Mouse (Mus musculus): ENCODE measurements around the gene Kcna7.

Kcna7 gene

DNA sequence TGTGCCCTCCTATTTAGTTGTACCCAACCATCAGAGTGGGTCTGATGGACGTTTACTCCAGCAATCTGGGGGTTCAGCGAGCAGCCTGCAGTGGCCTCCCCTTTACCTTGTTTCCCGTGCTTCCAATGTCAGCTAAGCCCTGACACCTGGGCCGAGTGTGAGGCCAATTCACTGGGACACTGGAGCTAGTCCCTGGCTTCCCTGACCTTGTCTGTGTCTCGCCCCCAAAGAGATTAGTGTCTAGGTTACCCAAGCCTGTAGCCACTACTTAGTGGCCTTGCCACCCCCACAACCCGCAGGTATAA is 15.1 kb downstream of the Kcna7 start, which contains the start of gene Lhb:
TSS of gene Lhb (plus strand) at position 206 of the 305 bp plus-strand sequence.
- DNase-seq (ENCODE audit: low spot score in 2 of 2) = no peak

- DNase-seq (ENCODE audit: low spot score in 2 of 2) = no peak
Measured at GRCm38 (mm10) chr7:45421194-45421593, 15.7 kb downstream of the Kcna7 start.

DNA sequence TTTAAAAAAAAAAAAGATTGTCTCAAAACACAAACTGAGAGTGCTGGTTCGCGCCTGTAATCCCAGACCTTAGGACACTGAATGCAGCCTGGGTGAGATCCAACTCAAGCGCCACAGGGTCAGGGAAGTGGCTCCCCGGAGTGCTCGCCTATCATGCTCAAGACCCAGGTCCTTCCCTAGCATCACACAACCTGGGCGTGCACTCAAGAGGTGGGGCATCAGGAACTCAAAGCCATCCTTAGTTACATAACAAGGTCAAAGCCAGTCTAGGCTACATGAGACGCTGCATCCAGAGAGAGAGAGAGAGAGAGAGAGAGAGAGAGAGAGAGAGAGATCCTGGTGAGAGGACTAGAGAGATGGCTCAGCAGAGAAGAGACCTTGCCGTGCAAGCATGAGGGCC is 21.1 kb downstream of the Kcna7 start:
- no peak for DNase-seq (ENCODE audit: low spot score in 2 of 2)

GRCm38 (mm10) chr7:45433835-45434202 is 28.4 kb downstream of the Kcna7 start:
- DNase-seq (ENCODE audit: low spot score in 2 of 2) = peak in 1 of 2 experiments; percentile 17

DNA sequence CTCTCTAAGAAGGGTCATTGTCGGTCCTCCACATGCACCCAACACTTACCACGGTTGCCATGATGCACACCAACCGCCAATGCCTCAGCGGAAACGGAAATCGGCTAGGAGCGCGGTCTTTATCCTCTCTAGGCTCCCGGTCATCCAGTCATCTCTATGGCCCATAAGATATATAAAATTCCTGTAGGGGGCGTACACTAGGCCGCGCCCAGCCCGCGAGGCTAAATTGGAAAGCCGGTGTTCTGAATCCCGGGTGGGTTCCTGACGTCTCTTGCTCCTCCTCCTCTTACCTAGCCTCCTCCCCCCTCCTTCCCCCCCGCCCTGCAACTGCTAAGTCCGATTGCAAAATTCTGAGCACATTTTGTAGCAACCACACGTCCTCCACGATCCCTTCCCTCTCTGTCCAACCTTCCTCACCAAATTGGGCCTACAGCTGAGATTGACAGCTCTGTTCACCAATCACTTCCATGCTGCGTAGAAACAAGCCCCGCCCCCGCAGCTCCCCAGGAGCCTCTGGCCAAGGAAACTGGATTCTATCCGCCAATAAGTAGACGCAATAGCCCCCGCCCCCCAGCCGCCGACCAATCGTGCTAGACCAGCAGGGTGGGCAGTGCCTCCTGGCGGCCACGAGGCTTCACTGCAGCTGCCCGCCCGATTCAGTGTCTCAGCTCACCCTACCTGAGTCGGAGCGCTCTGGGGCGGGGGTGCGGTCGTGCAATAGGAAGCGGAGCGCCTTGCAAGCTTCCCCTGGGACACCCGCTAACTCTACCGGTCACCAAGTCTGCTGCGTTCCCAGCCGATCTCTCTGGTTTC is 29.0 kb downstream of the Kcna7 start, which contains the start of gene Gys1:
TSS of gene Gys1 (plus strand) at position 642 of the 813 bp plus-strand sequence.
- DNase-seq (ENCODE audit: low spot score in 2 of 2) = peak; percentile 100

DNA sequence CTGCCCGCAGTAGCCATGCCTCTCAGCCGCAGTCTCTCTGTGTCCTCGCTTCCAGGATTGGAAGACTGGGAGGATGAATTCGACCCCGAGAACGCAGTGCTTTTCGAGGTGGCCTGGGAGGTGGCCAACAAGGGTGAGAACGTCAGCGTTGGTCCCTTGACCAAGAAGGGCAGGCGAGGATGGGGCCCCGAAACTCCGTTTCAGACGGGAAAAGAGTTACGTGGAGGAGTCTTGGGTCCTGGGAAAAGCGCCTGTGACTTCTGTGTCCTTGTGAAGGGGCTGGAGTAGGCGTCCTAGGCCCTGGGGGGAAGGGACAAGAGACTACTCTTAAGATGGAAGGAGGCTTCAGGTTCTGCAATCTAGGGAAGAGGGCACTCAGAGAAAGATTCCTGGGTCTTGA is 29.6 kb downstream of the Kcna7 start:
- DNase-seq (ENCODE audit: low spot score in 2 of 2) = no peak

DNA sequence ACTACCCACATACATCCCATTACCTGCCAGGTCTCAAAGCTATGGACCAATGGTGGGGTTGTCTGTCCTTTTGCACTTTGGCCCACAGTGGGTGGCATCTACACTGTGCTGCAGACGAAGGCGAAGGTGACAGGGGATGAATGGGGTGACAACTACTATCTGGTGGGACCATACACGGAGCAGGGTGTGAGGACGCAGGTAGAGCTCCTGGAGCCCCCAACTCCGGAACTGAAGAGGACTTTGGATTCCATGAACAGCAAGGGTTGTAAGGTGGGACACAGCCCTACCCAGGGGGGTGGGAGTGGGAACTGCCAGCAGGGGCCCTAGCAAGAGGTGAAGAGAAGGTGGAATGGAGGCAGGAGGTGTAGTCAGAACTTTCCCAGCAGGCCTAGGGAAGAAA is 31.0 kb downstream of the Kcna7 start:
- no peak for DNase-seq (ENCODE audit: low spot score in 2 of 2)

DNA sequence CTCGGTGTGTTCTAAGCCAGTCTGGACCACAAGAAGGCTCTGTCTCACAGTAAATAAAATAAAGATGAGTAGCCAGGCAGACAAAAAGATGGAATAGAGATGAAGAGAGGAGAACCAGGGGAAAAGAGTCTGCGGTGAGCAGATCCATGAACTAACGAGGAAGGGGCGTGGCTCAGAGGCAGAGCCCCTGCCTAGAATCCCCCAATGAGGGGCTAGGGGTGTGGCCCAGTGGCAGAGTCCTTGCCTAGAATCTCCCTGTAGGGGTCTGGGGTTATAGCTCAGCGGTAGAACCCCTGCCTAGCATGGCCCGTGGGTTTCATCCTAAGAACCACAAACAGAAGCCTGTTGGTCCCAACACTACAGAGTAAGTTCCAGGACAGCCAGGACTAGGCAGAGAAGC is 31.6 kb downstream of the Kcna7 start:
- no peak for DNase-seq (ENCODE audit: low spot score in 2 of 2)

DNA sequence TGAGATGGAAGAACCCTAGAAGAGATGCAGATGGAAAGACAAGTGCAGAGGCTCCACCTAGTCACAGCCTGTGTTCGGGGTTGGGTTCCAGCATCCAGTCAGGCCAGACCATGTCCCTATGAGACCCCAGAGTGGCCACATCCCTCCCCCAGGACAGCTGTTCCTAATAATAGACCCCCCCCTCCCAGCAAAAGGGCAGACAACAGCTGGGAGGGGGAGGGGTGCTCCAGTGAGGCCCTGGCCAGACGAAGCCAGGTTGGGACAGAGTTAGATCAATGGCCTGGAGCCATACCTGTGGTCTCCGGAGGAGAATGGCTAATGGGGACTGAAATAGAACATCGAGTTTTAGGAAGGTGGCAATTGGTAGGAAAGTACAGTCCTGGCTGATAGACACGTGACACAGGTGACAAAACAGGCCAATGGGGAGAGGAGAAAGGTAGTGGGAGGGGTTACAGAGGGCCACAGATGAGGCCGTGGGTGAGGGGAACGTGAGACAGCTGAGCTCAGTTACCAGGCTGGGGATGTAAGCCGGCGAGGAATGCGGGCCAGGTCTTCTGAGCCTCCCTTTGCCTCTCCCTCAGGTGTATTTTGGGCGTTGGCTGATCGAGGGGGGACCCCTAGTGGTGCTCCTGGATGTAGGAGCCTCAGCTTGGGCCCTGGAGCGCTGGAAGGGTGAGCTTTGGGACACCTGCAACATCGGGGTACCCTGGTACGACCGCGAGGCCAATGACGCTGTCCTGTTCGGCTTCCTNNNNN is 32.2 kb downstream of the Kcna7 start, which contains the start of gene Ruvbl2:
TSS of gene Ruvbl2 (minus strand) at position 576 of the 756 bp plus-strand sequence.
- no peak for DNase-seq (ENCODE audit: low spot score in 2 of 2)

DNA sequence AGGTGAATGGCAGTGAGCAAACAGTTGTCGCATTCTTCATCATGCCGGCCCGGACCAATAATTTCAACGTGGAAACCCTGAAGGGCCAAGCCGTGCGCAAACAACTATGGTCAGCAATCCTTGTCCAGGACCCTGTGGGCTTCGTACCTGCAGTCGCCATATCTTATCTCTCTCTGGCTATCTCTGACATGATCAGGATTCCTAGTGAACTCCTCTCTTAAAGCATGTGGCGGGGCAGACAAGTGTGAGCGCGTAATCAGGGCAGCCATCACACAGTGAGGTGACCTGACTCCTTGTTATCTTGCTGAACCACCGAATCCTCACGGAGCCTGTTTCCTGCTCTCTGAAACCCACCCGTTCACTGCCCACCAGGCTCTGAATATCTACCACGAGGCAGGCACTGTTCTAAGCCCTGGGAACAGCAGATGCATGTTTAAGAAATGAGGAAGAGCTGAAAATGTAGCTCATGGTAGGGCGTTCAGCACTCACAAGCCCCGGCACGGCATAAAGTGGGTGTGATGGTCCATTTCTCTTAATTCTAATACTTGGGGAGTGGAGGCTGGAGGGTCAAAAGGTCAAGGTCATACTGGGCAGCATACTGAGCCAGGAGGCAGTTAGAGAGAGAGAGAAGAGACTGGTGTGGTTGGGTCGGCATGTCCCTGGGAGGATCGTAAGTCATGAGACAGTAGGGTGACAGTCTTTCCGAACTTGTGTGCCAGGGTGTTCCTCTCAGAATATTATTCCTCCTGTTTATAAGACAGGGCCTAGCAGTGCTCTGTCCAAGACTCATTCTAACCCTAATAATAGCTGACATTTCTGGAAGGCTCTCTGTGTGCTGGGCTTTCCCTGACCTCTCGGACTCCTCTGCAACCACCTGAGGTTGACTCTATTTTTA is 38.3 kb downstream of the Kcna7 start:
- DNase-seq (ENCODE audit: low spot score in 2 of 2) = peak in 1 of 2 experiments; percentile 13

GRCm38 (mm10) chr7:45446589-45446988 is 41.1 kb downstream of the Kcna7 start:
- DNase-seq (ENCODE audit: low spot score in 2 of 2) = no peak

- DNase-seq (ENCODE audit: low spot score in 2 of 2) = no peak
Measured at GRCm38 (mm10) chr7:45447325-45447990, 42.0 kb downstream of the Kcna7 start.

GRCm38 (mm10) chr7:45449974-45450373 is 44.5 kb downstream of the Kcna7 start:
- DNase-seq (ENCODE audit: low spot score in 2 of 2) = no peak

GRCm38 (mm10) chr7:45451344-45451982 is 46.0 kb downstream of the Kcna7 start:
- DNase-seq (ENCODE audit: low spot score in 2 of 2) = peak; percentile 80 to 85

DNA sequence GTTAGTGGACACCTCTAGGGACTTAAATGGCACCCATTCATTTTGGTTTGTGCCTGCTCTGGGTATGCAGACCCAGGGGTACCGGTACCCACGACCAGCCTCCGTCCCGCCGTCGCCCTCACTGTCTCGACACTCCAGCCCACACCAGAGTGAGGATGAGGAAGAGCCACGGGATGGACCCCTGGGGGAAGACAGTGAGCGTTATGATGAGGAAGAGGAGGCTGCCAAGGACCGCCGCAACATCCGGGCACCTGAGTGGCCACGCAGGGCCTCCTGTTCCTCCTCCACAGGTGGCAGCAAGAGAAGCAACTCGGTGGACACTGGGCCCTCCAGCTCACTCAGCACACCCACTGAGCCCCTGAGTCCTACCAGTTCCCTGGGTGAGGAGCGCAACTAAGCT is 49.5 kb downstream of the Kcna7 start:
- no peak for DNase-seq (ENCODE audit: low spot score in 2 of 2)

DNA sequence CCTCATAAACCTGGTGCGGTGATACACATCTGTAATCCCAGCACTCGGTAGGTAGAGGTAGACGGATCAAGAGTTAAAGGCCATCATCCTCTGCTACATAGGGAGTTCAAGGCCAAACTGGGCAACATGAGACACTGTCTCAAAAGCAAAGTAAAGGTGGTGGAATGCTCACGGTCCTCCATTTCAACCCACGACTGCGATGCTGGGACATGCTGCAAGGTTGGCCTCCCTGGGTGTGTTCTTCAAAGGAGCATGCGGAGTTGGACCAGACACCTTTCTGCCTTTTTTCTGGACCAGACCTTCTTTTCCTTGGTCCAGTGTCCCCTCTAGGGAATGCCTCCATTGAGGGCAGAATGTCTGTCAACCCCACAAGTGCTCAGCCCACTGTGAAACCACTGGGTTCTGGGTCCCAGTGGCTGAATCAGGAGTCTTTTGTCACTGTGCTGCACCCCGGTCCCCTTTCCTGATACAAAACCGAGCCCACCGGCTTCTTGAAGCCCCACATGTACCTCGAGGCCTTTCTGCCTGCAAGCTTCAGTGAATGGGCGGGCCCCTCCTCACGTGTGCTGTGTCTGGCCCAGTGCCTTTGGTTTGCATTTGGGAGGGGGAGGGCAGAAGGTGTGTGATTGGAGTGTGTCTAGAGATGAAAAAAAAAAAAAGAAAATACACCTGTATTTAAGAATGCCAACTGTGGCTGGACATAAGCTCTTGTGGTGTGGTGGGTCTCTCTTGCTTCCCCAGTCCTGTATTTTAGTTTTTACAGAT is 50.7 kb downstream of the Kcna7 start:
- DNase-seq (ENCODE audit: low spot score in 2 of 2) = no peak

GRCm38 (mm10) chr7:45456721-45457203 is 51.3 kb downstream of the Kcna7 start:
- DNase-seq (ENCODE audit: low spot score in 2 of 2) = no peak

GRCm38 (mm10) chr7:45457204-45458060 is 52.0 kb downstream of the Kcna7 start:
- no peak for DNase-seq (ENCODE audit: low spot score in 2 of 2)
